Mouse (Mus musculus): ENCODE results near the gene Arpp19.

Arpp19 gene

GRCm38 (mm10) chr9:75037451-75038356 is at the start of gene Arpp19:
Gene Arpp19, plus strand, starts transcription at chr9:75037614.
- in situ Hi-C loops (cut with MseI, MboI): loop anchor here in 1 of 2 experiments (10.0 kb wide), 1 partner anchor 133 kb away; no protein-coding TSS in a partner anchor

GRCm38 (mm10) chr9:74988893-74989460 is 48.4 kb upstream of the Arpp19 start:
- in situ Hi-C loops (cut with MseI, MboI): no loop called here

DNA sequence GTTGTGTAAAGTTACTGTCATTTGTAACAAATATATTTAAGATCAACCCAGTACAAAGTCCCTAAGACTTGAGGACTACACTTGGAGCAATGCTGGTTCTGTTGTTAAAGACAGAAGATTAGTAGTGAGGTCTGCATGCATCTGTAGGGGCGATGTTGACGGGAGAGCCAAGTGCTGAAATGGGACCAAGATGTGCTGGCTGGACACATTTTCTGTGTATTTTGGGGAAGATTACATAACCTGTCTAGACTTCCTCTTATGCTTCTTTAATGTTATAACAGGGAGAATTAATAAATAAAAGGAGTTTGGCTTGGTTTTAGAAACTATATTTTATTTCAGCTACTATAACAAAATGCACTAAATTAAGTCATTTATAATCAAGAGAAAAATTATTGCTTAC is 47.4 kb upstream of the Arpp19 start:
- in situ Hi-C loops (cut with MseI, MboI): no loop called here

- in situ Hi-C loops (cut with MseI, MboI): no loop called here
Measured at GRCm38 (mm10) chr9:74994611-74995257, 42.7 kb upstream of the Arpp19 start.

DNA sequence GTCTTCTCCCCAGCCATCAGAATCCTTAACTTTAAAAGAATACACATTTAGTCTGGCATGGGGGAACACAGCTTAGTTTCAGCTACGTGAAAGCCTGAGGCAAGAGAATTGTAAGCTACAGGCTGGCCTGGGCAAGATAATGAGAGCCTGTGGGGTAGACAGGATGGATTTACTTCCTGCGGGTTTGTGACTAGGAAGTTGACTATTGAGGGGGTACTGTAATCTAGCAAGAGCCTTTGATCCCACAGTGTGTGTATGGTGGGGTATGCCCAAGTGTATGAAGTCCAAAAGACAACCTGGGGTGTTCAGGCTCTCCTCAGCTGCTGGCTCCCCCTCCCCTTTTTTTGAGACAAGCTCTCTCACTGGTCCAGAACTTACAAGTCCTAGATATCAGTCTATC is 41.1 kb upstream of the Arpp19 start:
- in situ Hi-C loops (cut with MseI, MboI): no loop called here

DNA sequence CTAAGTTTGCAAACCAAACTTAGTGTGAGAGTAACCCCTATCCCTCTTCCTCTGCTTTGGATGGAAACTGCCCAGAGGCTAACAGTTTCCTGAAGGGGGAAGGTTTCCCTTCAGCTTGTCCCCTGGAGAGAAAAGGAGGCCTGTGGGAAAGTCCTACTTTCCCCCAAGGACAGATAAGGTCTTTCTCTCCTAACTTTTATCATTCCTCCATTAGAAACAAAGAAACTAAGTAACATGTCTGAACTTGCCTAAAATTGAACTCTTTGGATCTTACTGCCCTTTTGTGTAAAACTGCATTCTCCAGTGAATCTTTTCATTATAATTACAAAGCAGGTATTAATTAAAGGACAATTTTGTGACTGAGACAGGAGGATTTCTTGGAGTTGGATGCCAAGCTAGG is 39.4 kb upstream of the Arpp19 start:
- in situ Hi-C loops (cut with MseI, MboI): no loop called here

DNA sequence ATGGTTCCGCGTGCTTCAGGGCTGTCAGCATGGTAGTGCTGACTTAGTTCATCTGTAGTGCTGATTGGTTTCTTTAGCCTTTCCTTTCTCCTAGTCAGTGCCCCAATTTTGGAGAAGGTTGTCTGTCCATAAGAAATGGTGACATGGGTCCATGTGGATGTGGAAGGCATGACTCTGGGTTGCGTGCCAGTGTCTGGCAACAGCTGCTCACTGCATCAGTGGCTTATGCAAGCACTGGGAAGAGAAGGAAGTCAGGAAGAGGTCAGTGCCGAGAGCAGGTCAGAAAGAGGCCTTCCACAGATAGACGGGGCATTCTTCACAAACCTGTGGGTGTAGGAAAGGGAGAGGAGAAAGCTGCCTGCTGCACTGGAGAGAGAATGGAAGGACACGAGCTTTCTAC is 36.4 kb upstream of the Arpp19 start:
- in situ Hi-C loops (cut with MseI, MboI): no loop called here

- in situ Hi-C loops (cut with MseI, MboI): no loop called here
Measured at GRCm38 (mm10) chr9:75001611-75002204, 35.7 kb upstream of the Arpp19 start.

- in situ Hi-C loops (cut with MseI, MboI): no loop called here
Measured at GRCm38 (mm10) chr9:75002262-75002661, 35.2 kb upstream of the Arpp19 start.

GRCm38 (mm10) chr9:75004203-75004602 is 33.2 kb upstream of the Arpp19 start:
- in situ Hi-C loops (cut with MseI, MboI): no loop called here

- in situ Hi-C loops (cut with MseI, MboI): no loop called here
Measured at GRCm38 (mm10) chr9:75016591-75016990, 20.8 kb upstream of the Arpp19 start.

DNA sequence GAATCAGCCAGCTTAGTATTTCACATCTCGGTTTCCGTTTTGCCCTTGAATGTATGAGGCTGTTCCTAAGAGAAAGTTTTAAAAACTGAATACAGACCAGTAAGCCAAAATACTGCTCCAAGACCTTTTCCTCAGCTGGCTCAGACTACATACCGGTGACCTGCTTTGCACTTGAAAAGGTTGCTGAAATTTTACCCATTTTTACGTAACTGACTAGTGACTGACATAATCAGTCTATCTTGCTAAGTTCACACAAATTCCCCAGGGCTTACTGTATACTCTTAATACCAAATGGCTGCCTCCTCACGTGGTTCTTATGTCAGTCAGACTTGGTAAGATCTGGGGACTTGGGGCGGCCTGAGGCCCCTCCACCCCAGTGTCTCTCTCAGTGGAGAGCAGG is 18.2 kb upstream of the Arpp19 start:
- in situ Hi-C loops (cut with MseI, MboI): no loop called here

DNA sequence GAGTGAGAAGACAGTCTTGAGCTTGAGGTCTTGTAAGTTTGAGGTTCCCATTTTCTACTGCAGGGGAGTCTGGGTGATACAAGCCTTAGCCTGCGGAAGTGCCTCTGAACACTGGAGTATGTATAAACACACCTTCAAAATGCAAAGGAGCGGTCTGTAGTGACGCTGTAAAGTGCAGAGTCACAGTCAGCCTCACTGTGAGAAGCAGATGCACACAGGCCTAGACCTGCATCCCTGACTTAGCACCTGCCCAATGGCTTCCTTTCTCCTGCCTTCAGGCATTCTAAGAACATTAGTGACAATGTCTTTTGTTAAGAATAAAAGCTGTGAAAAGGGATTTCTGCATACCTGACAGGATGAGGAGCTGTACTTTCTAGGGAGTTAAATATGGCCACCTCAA is 17.8 kb upstream of the Arpp19 start:
- in situ Hi-C loops (cut with MseI, MboI): no loop called here

DNA sequence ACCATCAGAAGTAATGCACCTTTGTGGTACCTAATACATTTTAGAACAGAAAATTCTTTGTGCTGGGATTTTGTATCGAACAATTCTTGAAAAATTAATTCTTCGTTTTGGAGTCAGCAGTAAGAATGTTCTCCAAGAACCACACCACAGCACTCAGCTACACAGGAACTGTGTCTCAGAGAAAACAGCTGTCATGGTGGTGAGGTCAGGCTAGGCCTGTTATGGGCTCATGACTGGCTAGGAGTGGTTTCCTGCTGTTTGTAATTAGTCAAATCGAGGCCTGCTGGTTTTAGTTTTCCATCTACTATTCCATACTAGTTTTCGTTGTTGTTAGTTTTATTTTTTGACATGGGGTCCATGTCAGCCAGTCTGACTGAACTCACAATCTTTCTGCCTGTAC is 16.9 kb upstream of the Arpp19 start:
- in situ Hi-C loops (cut with MseI, MboI): loop anchor here in 1 of 2 experiments (10.0 kb wide), 1 partner anchor 116 kb away; no protein-coding TSS in a partner anchor

- in situ Hi-C loops (cut with MseI, MboI): loop anchor here in 1 of 2 experiments (10.0 kb wide), 1 partner anchor 118 kb away; no protein-coding TSS in a partner anchor
Measured at GRCm38 (mm10) chr9:75022546-75022945, 14.9 kb upstream of the Arpp19 start.

- in situ Hi-C loops (cut with MseI, MboI): loop anchor here in 1 of 2 experiments (10.0 kb wide), 1 partner anchor 119 kb away; no protein-coding TSS in a partner anchor
Measured at GRCm38 (mm10) chr9:75023150-75023894, 14.1 kb upstream of the Arpp19 start.

DNA sequence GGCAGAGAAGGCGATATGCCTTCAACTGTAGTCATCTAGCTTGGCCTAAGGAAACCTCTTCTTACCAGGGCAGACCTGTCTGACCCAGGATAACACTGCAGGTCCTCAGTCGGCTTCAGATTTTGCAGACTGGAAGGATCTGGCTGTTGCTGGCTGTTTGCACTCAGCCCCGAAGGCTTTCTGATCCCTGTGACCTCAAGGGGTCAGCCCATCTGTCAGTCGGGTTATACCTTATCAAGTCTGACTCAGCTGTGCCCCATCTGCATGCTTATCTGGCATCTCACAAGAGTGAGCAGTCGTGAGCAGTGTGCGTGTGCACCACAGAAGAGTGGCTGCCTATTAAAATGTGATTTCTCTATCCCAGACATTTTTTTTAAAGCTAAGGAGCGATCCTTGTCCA is 13.3 kb upstream of the Arpp19 start:
- in situ Hi-C loops (cut with MseI, MboI): loop anchor here in 1 of 2 experiments (10.0 kb wide), 1 partner anchor 119 kb away; no protein-coding TSS in a partner anchor

- in situ Hi-C loops (cut with MseI, MboI): loop anchor here in 1 of 2 experiments (10.0 kb wide), 1 partner anchor 121 kb away; no protein-coding TSS in a partner anchor
Measured at GRCm38 (mm10) chr9:75025689-75026088, 11.7 kb upstream of the Arpp19 start.

DNA sequence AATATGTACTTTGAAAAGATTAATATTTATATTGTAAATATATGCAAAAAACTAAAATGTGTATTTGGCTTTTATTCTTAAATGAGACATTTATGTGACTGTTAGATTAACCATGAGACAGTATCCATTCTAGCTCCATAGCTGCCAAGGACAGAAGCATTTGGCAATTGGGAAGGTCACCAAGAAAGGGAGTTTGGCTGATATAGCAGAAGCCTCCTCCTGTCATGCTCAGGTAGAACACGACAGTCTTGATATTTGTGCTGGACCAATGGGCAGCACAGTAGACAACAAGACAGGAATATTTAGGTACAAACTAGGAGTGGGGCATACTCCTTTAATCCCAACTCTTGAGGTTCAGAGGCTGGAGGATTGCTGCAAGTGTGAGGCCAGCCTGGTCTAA is 5.0 kb upstream of the Arpp19 start:
- in situ Hi-C loops (cut with MseI, MboI): loop anchor here in 1 of 2 experiments (10.0 kb wide), 1 partner anchor 128 kb away; no protein-coding TSS in a partner anchor

GRCm38 (mm10) chr9:75033141-75033540 is 4.3 kb upstream of the Arpp19 start:
- in situ Hi-C loops (cut with MseI, MboI): loop anchor here in 1 of 2 experiments (10.0 kb wide), 1 partner anchor 128 kb away; no protein-coding TSS in a partner anchor

- in situ Hi-C loops (cut with MseI, MboI): loop anchor here in 1 of 2 experiments (10.0 kb wide), 1 partner anchor 130 kb away; no protein-coding TSS in a partner anchor
Measured at GRCm38 (mm10) chr9:75034691-75035090, 2.7 kb upstream of the Arpp19 start.
